Mouse (Mus musculus): Measurements from ENCODE around the gene Ldb1. TPM values are rescaled to one million over a fixed set of nuclear protein-coding genes. Genes with fewer than 3 reads are reported as not detected.

The Ldb1 gene
- total and polyA plus RNA-seq, 3 experiments: 56.9 to 120 (median 67.6) TPM

DNA sequence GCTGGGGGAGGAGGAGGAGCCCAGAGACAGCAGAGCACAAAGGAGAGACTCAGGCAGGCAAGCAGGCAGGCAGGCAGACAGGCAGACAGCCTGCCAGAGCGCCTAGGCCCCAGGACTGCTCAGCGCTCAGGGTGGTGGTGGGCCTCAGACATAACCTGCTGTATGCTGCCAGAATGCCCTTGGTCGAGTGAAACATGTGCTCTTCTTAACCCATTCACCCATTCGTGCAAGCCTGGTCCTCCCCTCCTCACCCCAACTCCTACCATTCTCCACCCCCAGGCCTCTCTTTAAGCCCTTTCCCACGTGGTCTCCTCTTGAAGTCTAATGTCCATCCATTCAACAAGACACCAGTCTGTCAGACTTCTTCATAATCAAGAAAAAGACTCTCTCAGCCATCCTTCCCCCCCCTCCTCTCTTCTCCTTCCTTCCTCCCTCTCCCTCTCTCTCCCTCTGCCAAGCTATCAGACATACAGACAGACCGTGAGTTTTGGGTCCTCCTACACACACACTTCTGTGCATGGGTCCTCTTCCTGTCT is 2.5 kb downstream of the Ldb1 start:
- H3K36me3 ChIP-seq (replicated peaks in 1 of 2; ENCODE audit: control insufficient read depth in 1 of 2, insufficient read depth in 1 of 2, low read length in 1 of 2): no peaks in the 10 kb centered on the region
- peak; percentile 66 for DNase-seq (ENCODE audit: extremely low read depth)

GRCm38 (mm10) chr19:46041933-46042475 is 3.0 kb downstream of the Ldb1 start:
- peaks cover 17% of the 10 kb centered on the region for H3K27me3 ChIP-seq (replicated peaks)
- no peaks in the 10 kb centered on the region for H3K9me3 ChIP-seq (replicated peaks; ENCODE audit: low read length)
- H3K27ac ChIP-seq (ENCODE audit: insufficient read depth, low read depth): peak overlapping the region; percentile 89
- in situ Hi-C loops (cut with MboI; ENCODE audit: low pct_ligation_motif_present, low pct_unique_long_range_greater_than_20kb, low sequenced_read_pairs): no loop called here
- peaks cover 56% of the 10 kb centered on the region for H3K79me2 ChIP-seq (replicated peaks; ENCODE audit: control insufficient read depth, extremely low read depth, insufficient read depth, poor library complexity, severe bottlenecking)
- H3K4me3 ChIP-seq (replicated peaks in 1 of 3; ENCODE audit: low read depth in 2 of 3, low read length in 2 of 3, poor library complexity in 1 of 3): peak overlapping the region; percentile 28 to 84 (median 42)
- peak overlapping the region; percentile 89 for H3K4me2 ChIP-seq (ENCODE audit: insufficient read depth, low read depth, poor library complexity, severe bottlenecking)
- dilution Hi-C loops (cut with MboI; ENCODE audit: extremely low pct_ligation_motif_present, extremely low pct_unique_long_range_greater_than_20kb, low sequenced_read_pairs): no loop called here
- H3K9ac ChIP-seq (ENCODE audit: insufficient read depth, low read depth): peak overlapping the region; percentile 81
- TF ChIP-seq ZKSCAN1 (IDR thresholded peaks at IDR 0.05; ENCODE audit: borderline replicate concordance, low read depth, low read length) (no peak), USF1 (IDR thresholded peaks at IDR 0.05; ENCODE audit: low read depth, low read length) (peak; percentile 9; the same call in 1 of the 2 replicates), TCF12 (IDR thresholded peaks at IDR 0.05; ENCODE audit: low read depth, low read length) (peak; percentile 3; the same call in 1 of the 2 replicates), ETS1 (conservative IDR thresholded peaks at IDR 0.05; ENCODE audit: low read depth, low read length) (0 out of 2 replicates have a peak, but pooled peaks have one; percentile 29), BHLHE40 (IDR thresholded peaks at IDR 0.05; ENCODE audit: low read depth, low read length) (peak; percentile 91), CHD2 (IDR thresholded peaks at IDR 0.05; ENCODE audit: low read length) (peak; percentile 63), EP300 (IDR thresholded peaks at IDR 0.05; ENCODE audit: low read length) (no peak), HCFC1 (IDR thresholded peaks at IDR 0.05; ENCODE audit: low read depth, low read length) (no peak), TBP (conservative IDR thresholded peaks at IDR 0.05; ENCODE audit: low read depth, low read length) (0 out of 2 replicates have a peak, but pooled peaks have one; percentile 26), RAD21 (IDR thresholded peaks at IDR 0.05; ENCODE audit: low read depth, low read length) (no peak), MXI1 (IDR thresholded peaks at IDR 0.05; ENCODE audit: low read depth, low read length) (peak; percentile 78)
- peaks cover 8 to 49% of the 10 kb centered on the region in 2 experiments for H3K4me1 ChIP-seq (ENCODE audit: control insufficient read depth in 1 of 2, insufficient read depth in 2 of 2)
- no peaks in the 10 kb centered on the region for H3K36me3 ChIP-seq (replicated peaks in 1 of 2; ENCODE audit: control insufficient read depth in 1 of 2, insufficient read depth in 1 of 2, low read length in 1 of 2)
- DNase-seq (ENCODE audit: extremely low read depth): peak; percentile 56

More for the DNA sequence above, 2.5 kb downstream of the Ldb1 start:
- Histone ChIP-seq H3K4me2 (ENCODE audit: insufficient read depth, low read depth, poor library complexity, severe bottlenecking) (peak overlapping the region; percentile 89), H3K27ac (ENCODE audit: insufficient read depth, low read depth) (peak overlapping the region; percentile 89), H3K9ac (ENCODE audit: insufficient read depth, low read depth) (peak overlapping the region; percentile 81; the same call in 1 of the 2 replicates), H3K9me3 (replicated peaks; ENCODE audit: low read length) (no peaks in the 10 kb centered on the region), H3K27me3 (replicated peaks) (peaks cover 22% of the 10 kb centered on the region), H3K4me3 (replicated peaks in 1 of 3; ENCODE audit: low read depth in 2 of 3, low read length in 2 of 3, poor library complexity in 1 of 3) (peak overlapping the region; percentile 20 to 84 (median 28)), H3K79me2 (replicated peaks; ENCODE audit: control insufficient read depth, extremely low read depth, insufficient read depth, poor library complexity, severe bottlenecking) (peaks cover 51% of the 10 kb centered on the region), H3K4me1 (ENCODE audit: control insufficient read depth in 1 of 2, insufficient read depth in 2 of 2) (peaks cover 8 to 44% of the 10 kb centered on the region in 2 experiments)
- TF ChIP-seq CHD1 (IDR thresholded peaks at IDR 0.05; ENCODE audit: low read depth, low read length) (peak; percentile 7; the same call in 1 of the 2 replicates), JUND (conservative IDR thresholded peaks at IDR 0.05; ENCODE audit: low read depth, low read length) (no peak), MAFK (IDR thresholded peaks at IDR 0.05; ENCODE audit: insufficient replicate concordance, low read length) (no peak), POLR2A (IDR thresholded peaks at IDR 0.05; ENCODE audit: low read depth, low read length) (0 out of 2 replicates have a peak, but pooled peaks have one; percentile 44), ZC3H11A (IDR thresholded peaks at IDR 0.05; ENCODE audit: low read depth, low read length) (no peak), MAX (IDR thresholded peaks at IDR 0.05; ENCODE audit: low read length) (peak; percentile 90), USF1 (IDR thresholded peaks at IDR 0.05; ENCODE audit: low read depth, low read length) (no peak; the same call in 1 of the 2 replicates), NELFE (IDR thresholded peaks at IDR 0.05; ENCODE audit: low read depth, low read length) (peak; percentile 46), TCF12 (IDR thresholded peaks at IDR 0.05; ENCODE audit: low read depth, low read length) (0 out of 2 replicates have a peak, but pooled peaks have one; percentile 30), MYC (IDR thresholded peaks at IDR 0.05; ENCODE audit: low read depth, low read length) (peak; percentile 91), USF2 (conservative IDR thresholded peaks at IDR 0.05; ENCODE audit: low read depth, low read length) (no peak), MAZ (IDR thresholded peaks at IDR 0.05; ENCODE audit: low read depth, low read length) (0 out of 2 replicates have a peak, but pooled peaks have one; percentile 34), E2F4 (IDR thresholded peaks at IDR 0.05; ENCODE audit: insufficient replicate concordance, low read depth, low read length) (no peak), BHLHE40 (IDR thresholded peaks at IDR 0.05; ENCODE audit: low read depth, low read length) (no peak), ZKSCAN1 (IDR thresholded peaks at IDR 0.05; ENCODE audit: borderline replicate concordance, low read depth, low read length) (no peak), MXI1 (IDR thresholded peaks at IDR 0.05; ENCODE audit: low read depth, low read length) (no peak; the same call in 1 of the 2 replicates), ETS1 (conservative IDR thresholded peaks at IDR 0.05; ENCODE audit: low read depth, low read length) (no peak), CTCF (conservative IDR thresholded peaks at IDR 0.05 in 1 of 2, IDR thresholded peaks at IDR 0.05 in 1 of 2; ENCODE audit: low read depth in 2 of 2, low read length in 2 of 2) (no peak), RAD21 (IDR thresholded peaks at IDR 0.05; ENCODE audit: low read depth, low read length) (no peak), ZMIZ1 (IDR thresholded peaks at IDR 0.05; ENCODE audit: low read depth, low read length) (no peak), MEF2A (IDR thresholded peaks at IDR 0.05; ENCODE audit: borderline replicate concordance, low read depth, low read length) (no peak), ELF1 (IDR thresholded peaks at IDR 0.05; ENCODE audit: low read depth, low read length) (no peak)
- dilution Hi-C loops (cut with MboI; ENCODE audit: extremely low pct_ligation_motif_present, extremely low pct_unique_long_range_greater_than_20kb, low sequenced_read_pairs): no loop called here
- in situ Hi-C loops (cut with MboI; ENCODE audit: low pct_ligation_motif_present, low pct_unique_long_range_greater_than_20kb, low sequenced_read_pairs): no loop called here
